Mouse (Mus musculus): ENCODE results near the gene Cfap58. TPM values are rescaled to one million over a fixed set of nuclear protein-coding genes. Genes with fewer than 3 reads are reported as not detected.

Cfap58 gene
- polyA plus RNA-seq, 1 experiment, result not detected

DNA sequence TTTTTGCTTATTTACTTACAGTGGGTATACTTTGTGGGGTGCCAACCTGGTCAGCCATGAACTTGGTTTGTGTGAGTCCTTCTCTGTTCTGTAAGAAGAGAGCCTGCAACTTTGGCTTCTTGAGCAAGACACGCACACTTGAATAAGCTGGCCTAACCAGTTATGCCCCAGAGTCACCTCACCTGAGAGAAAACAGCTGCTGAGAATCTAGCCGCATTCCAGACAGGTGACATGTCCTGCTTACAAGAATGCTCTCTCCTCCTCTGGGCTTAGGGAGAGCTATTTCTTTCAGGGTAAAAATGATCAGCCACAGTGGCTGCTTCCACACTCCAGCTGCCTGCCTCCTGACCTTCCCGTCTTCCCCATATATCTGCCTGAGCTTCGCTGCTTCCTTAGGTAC is 8.4 kb upstream of the Cfap58 start:
- H3K36me3 ChIP-seq (ENCODE audit: control insufficient read depth, insufficient read depth), result no peaks in the 10 kb centered on the region
- no peak overlapping the region for H3ac ChIP-seq (ENCODE audit: control insufficient read depth, insufficient read length)

DNA sequence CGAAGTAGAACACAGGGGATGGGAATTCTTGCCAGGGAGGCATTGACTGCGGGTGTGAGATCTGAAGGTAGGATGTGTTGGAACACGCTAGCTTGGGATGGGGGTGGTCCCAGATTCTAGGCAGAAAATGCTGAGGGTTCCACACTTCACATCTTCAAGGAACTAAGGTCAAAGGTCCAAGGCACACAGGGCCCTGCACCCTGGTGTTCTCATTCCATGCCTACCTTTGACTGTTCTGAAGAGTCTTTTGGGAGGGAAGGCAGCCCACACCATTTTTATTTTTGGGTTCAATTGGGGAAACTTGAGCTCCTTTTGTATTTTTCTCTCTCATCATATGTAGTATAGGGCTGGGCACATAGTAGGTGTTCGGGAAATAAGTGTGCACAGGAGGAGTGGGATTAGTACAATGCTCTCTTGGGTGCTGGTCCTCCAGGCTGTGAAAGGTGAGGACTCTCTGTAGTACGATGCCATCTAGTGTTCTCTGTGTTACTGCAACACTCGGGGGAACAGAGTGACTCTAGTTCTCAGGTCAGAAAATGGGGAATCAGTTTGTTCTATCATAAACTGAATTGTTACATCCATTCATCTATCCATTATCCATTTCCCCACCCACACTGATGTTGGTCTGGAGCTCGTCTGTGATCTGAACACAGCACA is 5.4 kb upstream of the Cfap58 start:
- no peaks in the 10 kb centered on the region for H3K36me3 ChIP-seq (ENCODE audit: control insufficient read depth, insufficient read depth)
- H3K79me2 ChIP-seq (ENCODE audit: control insufficient read depth, insufficient read depth), result no peaks in the 10 kb centered on the region
- H3K4me3 ChIP-seq, result no peak overlapping the region
- H3K4me2 ChIP-seq (ENCODE audit: low read depth), result no peak overlapping the region
- H3K27me3 ChIP-seq (ENCODE audit: control insufficient read depth, insufficient read depth, insufficient read length), result no peaks in the 10 kb centered on the region
- H3ac ChIP-seq (ENCODE audit: control insufficient read depth, insufficient read length), result no peak overlapping the region
- TF ChIP-seq MAX (IDR thresholded peaks at IDR 0.05; ENCODE audit: low read depth) (no peak), TCF12 (IDR thresholded peaks at IDR 0.05; ENCODE audit: insufficient read depth, poor library complexity, severe bottlenecking) (no peak), USF1 (IDR thresholded peaks at IDR 0.05; ENCODE audit: low read depth) (no peak), MYOG (IDR thresholded peaks at IDR 0.05; ENCODE audit: control insufficient read depth in 1 of 3, insufficient read depth in 1 of 3, insufficient read length in 2 of 3, low read depth in 2 of 3) (no peak), SRF (IDR thresholded peaks at IDR 0.05; ENCODE audit: control insufficient read depth, insufficient read length, low read depth) (no peak), MYOD1 (IDR thresholded peaks at IDR 0.05; ENCODE audit: control insufficient read depth in 1 of 3, insufficient read length in 2 of 3, low read depth in 2 of 3) (no peak), TCF3 (IDR thresholded peaks at IDR 0.05; ENCODE audit: insufficient read length, low read depth) (no peak), REST (IDR thresholded peaks at IDR 0.05; ENCODE audit: insufficient read depth, insufficient read length) (no peak), E2F4 (IDR thresholded peaks at IDR 0.05; ENCODE audit: insufficient read depth) (no peak), POLR2A (IDR thresholded peaks at IDR 0.05; ENCODE audit: insufficient read length, low read depth) (no peak), CEBPB (IDR thresholded peaks at IDR 0.05; ENCODE audit: insufficient read depth, poor library complexity, severe bottlenecking) (no peak), POLR2AphosphoS2 (IDR thresholded peaks at IDR 0.05; ENCODE audit: insufficient read length, low read depth) (no peak)

More for the DNA sequence above, 8.4 kb upstream of the Cfap58 start:
- no peak overlapping the region for H3K4me2 ChIP-seq (ENCODE audit: low read depth)
- no peaks in the 10 kb centered on the region for H3K27me3 ChIP-seq (ENCODE audit: control insufficient read depth, insufficient read depth, insufficient read length)
- no peak overlapping the region for H3K4me3 ChIP-seq
- H3K79me2 ChIP-seq (ENCODE audit: control insufficient read depth, insufficient read depth), result no peaks in the 10 kb centered on the region
- TF ChIP-seq MYOG (IDR thresholded peaks at IDR 0.05; ENCODE audit: control insufficient read depth in 1 of 3, insufficient read depth in 1 of 3, insufficient read length in 2 of 3, low read depth in 2 of 3), result no peak
- TF ChIP-seq SRF (IDR thresholded peaks at IDR 0.05; ENCODE audit: control insufficient read depth, insufficient read length, low read depth), result no peak
- TF ChIP-seq CEBPB (IDR thresholded peaks at IDR 0.05; ENCODE audit: insufficient read depth, poor library complexity, severe bottlenecking), result no peak
- TF ChIP-seq USF1 (IDR thresholded peaks at IDR 0.05; ENCODE audit: low read depth), result no peak
- TF ChIP-seq TCF12 (IDR thresholded peaks at IDR 0.05; ENCODE audit: insufficient read depth, poor library complexity, severe bottlenecking), result no peak
- no peak for TF ChIP-seq MYOD1 (IDR thresholded peaks at IDR 0.05; ENCODE audit: control insufficient read depth in 1 of 3, insufficient read length in 2 of 3, low read depth in 2 of 3)
- no peak for TF ChIP-seq REST (IDR thresholded peaks at IDR 0.05; ENCODE audit: insufficient read depth, insufficient read length)
- TF ChIP-seq POLR2AphosphoS2 (IDR thresholded peaks at IDR 0.05; ENCODE audit: insufficient read length, low read depth), result no peak
- no peak for TF ChIP-seq E2F4 (IDR thresholded peaks at IDR 0.05; ENCODE audit: insufficient read depth)
- TF ChIP-seq TCF3 (IDR thresholded peaks at IDR 0.05; ENCODE audit: insufficient read length, low read depth), result no peak
- no peak for TF ChIP-seq MAX (IDR thresholded peaks at IDR 0.05; ENCODE audit: low read depth)
- TF ChIP-seq POLR2A (IDR thresholded peaks at IDR 0.05; ENCODE audit: insufficient read length, low read depth), result no peak

GRCm38 (mm10) chr19:47934146-47934545 is 3.3 kb upstream of the Cfap58 start:
- H3K4me2 ChIP-seq (ENCODE audit: low read depth), result no peak overlapping the region
- no peaks in the 10 kb centered on the region for H3K36me3 ChIP-seq (ENCODE audit: control insufficient read depth, insufficient read depth)
- H3K27me3 ChIP-seq (ENCODE audit: control insufficient read depth, insufficient read depth, insufficient read length), result no peaks in the 10 kb centered on the region
- H3K79me2 ChIP-seq (ENCODE audit: control insufficient read depth, insufficient read depth), result no peaks in the 10 kb centered on the region
- TF ChIP-seq MYOG (IDR thresholded peaks at IDR 0.05; ENCODE audit: control insufficient read depth in 1 of 3, insufficient read depth in 1 of 3, insufficient read length in 2 of 3, low read depth in 2 of 3) (no peak), E2F4 (IDR thresholded peaks at IDR 0.05; ENCODE audit: insufficient read depth) (no peak), POLR2AphosphoS2 (IDR thresholded peaks at IDR 0.05; ENCODE audit: insufficient read length, low read depth) (no peak), TCF3 (IDR thresholded peaks at IDR 0.05; ENCODE audit: insufficient read length, low read depth) (no peak), SRF (IDR thresholded peaks at IDR 0.05; ENCODE audit: control insufficient read depth, insufficient read length, low read depth) (no peak), USF1 (IDR thresholded peaks at IDR 0.05; ENCODE audit: low read depth) (no peak), REST (IDR thresholded peaks at IDR 0.05; ENCODE audit: insufficient read depth, insufficient read length) (no peak), POLR2A (IDR thresholded peaks at IDR 0.05; ENCODE audit: insufficient read length, low read depth) (no peak), MYOD1 (IDR thresholded peaks at IDR 0.05; ENCODE audit: control insufficient read depth in 1 of 3, insufficient read length in 2 of 3, low read depth in 2 of 3) (no peak), CEBPB (IDR thresholded peaks at IDR 0.05; ENCODE audit: insufficient read depth, poor library complexity, severe bottlenecking) (no peak), MAX (IDR thresholded peaks at IDR 0.05; ENCODE audit: low read depth) (no peak), TCF12 (IDR thresholded peaks at IDR 0.05; ENCODE audit: insufficient read depth, poor library complexity, severe bottlenecking) (no peak)
- H3ac ChIP-seq (ENCODE audit: control insufficient read depth, insufficient read length), result no peak overlapping the region
- no peak overlapping the region for H3K4me3 ChIP-seq

DNA sequence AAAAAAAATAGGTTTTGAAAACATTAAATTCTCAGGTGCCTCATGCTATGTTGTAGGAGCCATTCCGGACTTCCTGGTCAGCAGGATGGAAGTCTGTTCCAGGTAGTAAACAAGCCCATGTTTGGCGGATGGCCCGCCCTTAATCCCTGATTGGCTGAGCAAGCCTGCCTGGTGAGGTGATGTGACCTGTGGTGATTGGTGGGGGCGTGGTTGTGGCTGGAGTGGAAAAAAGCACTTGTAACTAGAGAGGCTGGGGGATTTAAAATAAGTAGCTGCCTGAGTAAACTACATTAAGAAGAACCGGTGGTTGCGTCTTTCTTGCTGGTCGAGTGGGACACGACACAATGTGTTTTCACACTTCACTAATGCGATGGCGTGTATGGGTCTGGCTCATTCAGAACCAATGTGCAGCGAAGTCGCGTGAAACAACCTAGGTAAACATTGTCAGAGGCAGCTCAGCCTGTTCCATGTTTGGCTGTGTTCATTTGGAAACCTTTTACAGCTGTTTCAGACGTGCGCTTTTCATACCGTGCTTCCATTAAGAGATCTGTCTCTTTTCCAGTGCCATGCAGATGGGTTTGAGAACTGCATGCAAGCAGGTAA is 2.7 kb upstream of the Cfap58 start:
- no peak overlapping the region for H3K4me3 ChIP-seq

More for the DNA sequence above, 2.7 kb upstream of the Cfap58 start:
- H3K36me3 ChIP-seq (ENCODE audit: control insufficient read depth, insufficient read depth), result no peaks in the 10 kb centered on the region
- H3K4me2 ChIP-seq (ENCODE audit: low read depth), result no peak overlapping the region
- TF ChIP-seq E2F4 (IDR thresholded peaks at IDR 0.05; ENCODE audit: insufficient read depth) (no peak), TCF3 (IDR thresholded peaks at IDR 0.05; ENCODE audit: insufficient read length, low read depth) (no peak), REST (IDR thresholded peaks at IDR 0.05; ENCODE audit: insufficient read depth, insufficient read length) (no peak), MYOD1 (IDR thresholded peaks at IDR 0.05; ENCODE audit: control insufficient read depth in 1 of 3, insufficient read length in 2 of 3, low read depth in 2 of 3) (no peak), USF1 (IDR thresholded peaks at IDR 0.05; ENCODE audit: low read depth) (no peak), TCF12 (IDR thresholded peaks at IDR 0.05; ENCODE audit: insufficient read depth, poor library complexity, severe bottlenecking) (no peak), POLR2AphosphoS2 (IDR thresholded peaks at IDR 0.05; ENCODE audit: insufficient read length, low read depth) (no peak), MYOG (IDR thresholded peaks at IDR 0.05; ENCODE audit: control insufficient read depth in 1 of 3, insufficient read depth in 1 of 3, insufficient read length in 2 of 3, low read depth in 2 of 3) (no peak), POLR2A (IDR thresholded peaks at IDR 0.05; ENCODE audit: insufficient read length, low read depth) (no peak), SRF (IDR thresholded peaks at IDR 0.05; ENCODE audit: control insufficient read depth, insufficient read length, low read depth) (no peak), CEBPB (IDR thresholded peaks at IDR 0.05; ENCODE audit: insufficient read depth, poor library complexity, severe bottlenecking) (no peak), MAX (IDR thresholded peaks at IDR 0.05; ENCODE audit: low read depth) (no peak)
- H3K27me3 ChIP-seq (ENCODE audit: control insufficient read depth, insufficient read depth, insufficient read length), result no peaks in the 10 kb centered on the region
- no peaks in the 10 kb centered on the region for H3K79me2 ChIP-seq (ENCODE audit: control insufficient read depth, insufficient read depth)
- H3ac ChIP-seq (ENCODE audit: control insufficient read depth, insufficient read length), result no peak overlapping the region

Measured in myocyte (in vitro differentiated cells).